Mouse (Mus musculus): ENCODE measurements around the gene Cdh5. TPM values are rescaled to one million over a fixed set of nuclear protein-coding genes. Genes with fewer than 3 reads are reported as not detected.

Cdh5 gene
- total RNA-seq (2023): 0.66 to 1.3 TPM (median 0.96 TPM) in 4 replicates

GRCm38 (mm10) chr8:104101415-104101814 lies at the start of gene Cdh5:
Gene Cdh5 (plus strand): TSS chr8:104101625.

DNA sequence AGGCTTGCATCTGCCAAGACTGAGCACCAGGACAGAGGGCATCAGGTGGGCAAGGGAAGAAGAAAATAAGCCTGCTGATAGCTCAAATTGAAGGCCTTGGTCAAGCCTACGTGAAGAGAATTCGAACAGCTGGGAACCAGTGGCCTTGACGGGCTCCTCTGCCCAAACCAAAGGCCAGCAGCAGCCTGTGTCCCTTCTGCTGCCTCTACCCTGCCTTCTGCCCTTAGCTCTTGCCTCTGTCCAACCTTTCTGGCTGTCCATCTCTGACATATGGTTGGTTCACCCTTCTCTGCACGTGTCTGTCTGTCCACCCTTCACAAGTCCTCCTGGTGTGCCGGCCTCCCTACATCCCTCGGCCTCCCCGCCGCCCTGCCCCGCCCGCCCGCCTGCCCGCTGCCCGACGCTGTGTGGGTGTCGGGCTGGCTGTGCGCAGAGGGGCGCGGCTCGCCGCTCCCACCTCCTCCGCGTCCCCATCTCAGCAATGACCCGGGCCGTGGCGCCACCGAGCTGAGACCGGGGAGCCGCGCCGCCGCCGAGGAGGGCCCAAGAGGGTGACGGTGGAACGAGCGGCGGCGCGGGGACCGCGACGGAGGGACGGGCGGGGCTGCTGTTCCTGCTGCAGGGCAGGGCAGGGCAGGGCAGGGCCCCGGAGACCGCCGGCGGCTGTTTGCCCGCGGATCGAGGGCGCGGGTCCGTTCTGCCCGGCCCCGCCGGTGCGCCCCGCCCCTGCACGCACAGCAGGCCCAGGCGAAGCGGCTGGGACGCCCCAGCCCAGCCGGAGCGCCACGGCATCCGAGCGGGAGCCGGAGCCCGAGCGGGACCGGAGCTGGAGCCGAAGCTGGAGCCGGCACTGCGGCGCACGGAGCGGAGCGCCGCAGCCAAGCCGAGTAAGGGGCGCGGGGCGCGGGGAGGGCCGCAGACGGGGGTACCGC lies 69.0 kb downstream of the Cdh5 start, which contains the start of gene Bean1:
Gene Bean1, plus strand, starts transcription at position 325 of the 932 bp plus-strand sequence.

Other genes with a start within 250 kb of the Cdh5 start
- gene Bean1, start 68.8 kb downstream of the Cdh5 start, total RNA-seq (2023): 0.18 TPM in 1 of 4 replicates, not detected in the others
- 101 to 119 TPM (median 103 TPM) in 4 replicates for gene Tk2, start 146.9 kb downstream of the Cdh5 start, total RNA-seq (2023)
- gene Cklf, start 149.2 kb downstream of the Cdh5 start, total RNA-seq (2023): 63.3 to 74.0 TPM (median 72.5 TPM) in 4 replicates
- not detected in 4 replicates for gene Cmtm2a, start 191.6 kb downstream of the Cdh5 start, total RNA-seq (2023)
- not detected in 4 replicates for gene Gm45711, start 208.5 kb downstream of the Cdh5 start, total RNA-seq (2023)
- gene Cmtm1, start 208.5 kb downstream of the Cdh5 start, total RNA-seq (2023): not detected in 4 replicates
- not detected in 4 replicates for gene Gm11020, start 219.9 kb downstream of the Cdh5 start, total RNA-seq (2023)
- gene Cmtm2b, start 220.6 kb downstream of the Cdh5 start, total RNA-seq (2023): not detected in 4 replicates
- 13.0 to 18.3 TPM (median 15.5 TPM) in 4 replicates for gene Cmtm3, start 237.8 kb downstream of the Cdh5 start, total RNA-seq (2023)